In the genomic region with DNA sequence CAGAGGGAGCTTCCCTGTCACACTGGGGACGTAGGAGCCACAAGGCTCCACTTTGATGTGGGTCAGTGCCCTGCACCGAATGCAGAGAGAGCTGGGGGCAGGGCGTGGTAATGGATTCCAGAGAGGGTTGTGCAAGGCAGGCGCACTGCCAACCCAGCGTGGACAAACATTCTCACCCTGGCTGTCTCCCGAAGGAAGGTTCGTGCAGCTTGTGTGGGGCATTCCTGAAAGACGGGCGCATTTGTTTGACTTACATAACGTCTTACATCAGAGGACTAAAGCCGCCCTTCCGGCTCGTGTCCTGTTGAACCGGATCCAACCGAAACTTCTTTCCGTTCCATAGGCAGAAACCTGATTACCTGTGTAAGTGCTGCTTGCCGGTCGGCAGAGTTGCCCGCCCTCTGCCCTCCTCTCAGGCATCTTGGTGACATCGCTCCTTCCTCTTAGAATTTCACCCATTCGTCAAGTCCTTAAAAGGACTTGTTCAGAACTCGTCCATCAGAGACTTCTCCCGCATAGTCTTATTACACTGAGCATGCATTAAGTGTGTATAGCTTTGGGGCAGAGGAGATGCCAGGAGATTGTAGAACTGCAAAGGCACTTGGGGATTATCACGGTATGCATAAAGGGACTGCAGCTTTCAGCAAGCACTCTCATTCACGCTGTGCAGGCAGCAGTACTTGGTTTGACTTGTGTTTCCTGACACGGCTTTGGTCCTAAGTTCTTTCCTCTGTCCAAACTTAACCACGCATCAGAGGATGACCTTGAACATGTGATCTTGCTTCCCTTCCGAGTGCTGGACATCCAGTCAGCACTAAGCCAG, we compare ENCODE assay signal across 8 mouse cellular contexts. TPM values are rescaled to one million over a fixed set of nuclear protein-coding genes. Genes with fewer than 3 reads are reported as not detected.
DNase-seq lines count a peak whose midpoint lies in the region; ATAC-seq and TF ChIP-seq lines count a peak whose summit lies in the region.

No protein-coding gene starts in this region.

- 31% methylated on average over 28 of the region's 28 CpGs for WGBS in spleen, adult 2 months
- 35% methylated on average over 28 of the region's 28 CpGs for WGBS in forebrain, embryonic 13.5 days
- 14% methylated on average over 28 of the region's 28 CpGs for WGBS in heart, embryonic 16.5 days
- 25% methylated on average over 28 of the region's 28 CpGs for WGBS in limb, embryonic 15.5 days
- WGBS in midbrain, embryonic 16.5 days: 28% methylated on average over 28 of the region's 28 CpGs

- H3K9ac ChIP-seq in forebrain, embryonic 13.5 days: peak overlapping the region; percentile 43
- peak overlapping the region; percentile 55 for H3K9ac ChIP-seq in heart, embryonic 16.5 days (ENCODE audit: low read length)
- no peak overlapping the region for H3K9ac ChIP-seq in limb, embryonic 15.5 days
- H3K9ac ChIP-seq in midbrain, embryonic 16.5 days (ENCODE audit: low read depth, low read length): peak overlapping the region; percentile 58

- H3K27me3 ChIP-seq in spleen, adult 2 months (ENCODE audit: control insufficient read depth, insufficient read depth, low read length): no peaks in the 10 kb centered on the region
- H3K27me3 ChIP-seq in forebrain, embryonic 13.5 days: 0 out of 2 replicates have a peak, but pooled peaks cover 7% of the 10 kb centered on the region
- H3K27me3 ChIP-seq in heart, embryonic 16.5 days (ENCODE audit: control insufficient read depth, insufficient read depth, low read length): peaks cover 3% of the 10 kb centered on the region; the same call in 1 of the 2 replicates
- H3K27me3 ChIP-seq in limb, embryonic 15.5 days: no peaks in the 10 kb centered on the region
- H3K27me3 ChIP-seq in midbrain, embryonic 16.5 days (ENCODE audit: control insufficient read depth, insufficient read depth, low read depth, low read length): no peaks in the 10 kb centered on the region; the same call in none of the 2 replicates

- H3K4me2 ChIP-seq in forebrain, embryonic 13.5 days: peak overlapping the region; percentile 57
- H3K4me2 ChIP-seq in heart, embryonic 16.5 days (ENCODE audit: low read depth, low read length): peak overlapping the region; percentile 65
- peak overlapping the region; percentile 56 for H3K4me2 ChIP-seq in limb, embryonic 15.5 days
- peak overlapping the region; percentile 69 for H3K4me2 ChIP-seq in midbrain, embryonic 16.5 days (ENCODE audit: low read length)

- ATAC-seq in forebrain, embryonic 13.5 days: peak; percentile 41; the same call in 1 of the 2 replicates
- 0 out of 2 replicates have a peak, but pooled peaks have one; percentile 32 for ATAC-seq in heart, embryonic 16.5 days (replicated peaks; ENCODE audit: extremely low read depth, insufficient read depth, low FRiP score)
- ATAC-seq in limb, embryonic 15.5 days (ENCODE audit: insufficient number of reproducible peaks, low FRiP score, low TSS enrichment, low read depth): no peak; the same call in 1 of the 2 replicates
- ATAC-seq in midbrain, embryonic 16.5 days: peak; percentile 66

- no peaks in the 10 kb centered on the region for H3K36me3 ChIP-seq in spleen, adult 2 months (ENCODE audit: control insufficient read depth, insufficient read depth, low read length)
- no peaks in the 10 kb centered on the region for H3K36me3 ChIP-seq in forebrain, embryonic 13.5 days (ENCODE audit: poor library complexity, severe bottlenecking)
- H3K36me3 ChIP-seq in heart, embryonic 16.5 days (ENCODE audit: control insufficient read depth, insufficient read depth): no peaks in the 10 kb centered on the region
- H3K36me3 ChIP-seq in limb, embryonic 15.5 days: no peaks in the 10 kb centered on the region
- H3K36me3 ChIP-seq in midbrain, embryonic 16.5 days (ENCODE audit: control insufficient read depth, insufficient read depth, low read length): no peaks in the 10 kb centered on the region

- peak in 1 of 2 experiments; percentile 9 for DNase-seq in spleen, adult 2 months (ENCODE audit: low read depth in 1 of 2, low spot score in 2 of 2)
- DNase-seq in spleen, postnatal 14 days (ENCODE audit: low spot score in 2 of 2): no peak
- peak; percentile 70 for DNase-seq in kidney, postnatal 10 days
- peak; percentile 38 for DNase-seq in telencephalon, adult 2 months (ENCODE audit: low read depth, low spot score)

- no peak for TF ChIP-seq POLR2A in spleen, adult 2 months (IDR thresholded peaks at IDR 0.05; ENCODE audit: low read depth, low read length)

- no peak for TF ChIP-seq CTCF in spleen, adult 2 months (IDR thresholded peaks at IDR 0.05; ENCODE audit: extremely low read depth, insufficient read depth, insufficient read length, insufficient replicate concordance)

- no peak overlapping the region for H3K27ac ChIP-seq in spleen, adult 2 months (ENCODE audit: insufficient read depth, low read length)
- H3K27ac ChIP-seq in forebrain, embryonic 13.5 days: no peak overlapping the region
- no peak overlapping the region for H3K27ac ChIP-seq in heart, embryonic 16.5 days (ENCODE audit: low read length)
- H3K27ac ChIP-seq in limb, embryonic 15.5 days: peak overlapping the region; percentile 48; the same call in 1 of the 2 replicates
- H3K27ac ChIP-seq in midbrain, embryonic 16.5 days (ENCODE audit: low read length): no peak overlapping the region

- peak overlapping the region; percentile 48 for H3K4me3 ChIP-seq in spleen, adult 2 months (ENCODE audit: extremely low read depth, insufficient read depth, insufficient read length)
- peak overlapping the region; percentile 29 for H3K4me3 ChIP-seq in forebrain, embryonic 13.5 days
- peak overlapping the region; percentile 52 for H3K4me3 ChIP-seq in heart, embryonic 16.5 days (ENCODE audit: low read length)
- peak overlapping the region; percentile 36 for H3K4me3 ChIP-seq in limb, embryonic 15.5 days
- peak overlapping the region; percentile 36 for H3K4me3 ChIP-seq in midbrain, embryonic 16.5 days (ENCODE audit: low read depth, low read length)

- H3K9me3 ChIP-seq in forebrain, embryonic 13.5 days (replicated peaks): no peaks in the 10 kb centered on the region
- no peaks in the 10 kb centered on the region for H3K9me3 ChIP-seq in heart, embryonic 16.5 days (replicated peaks; ENCODE audit: control insufficient read depth, low read length)
- no peaks in the 10 kb centered on the region for H3K9me3 ChIP-seq in limb, embryonic 15.5 days
- no peaks in the 10 kb centered on the region for H3K9me3 ChIP-seq in midbrain, embryonic 16.5 days (replicated peaks; ENCODE audit: control insufficient read depth, low read length, poor library complexity, severe bottlenecking)

- no peaks in the 10 kb centered on the region; the same call in 1 of the 2 replicates for H3K4me1 ChIP-seq in spleen, adult 2 months (ENCODE audit: control insufficient read depth, insufficient read depth, insufficient read length)
- peaks cover 8% of the 10 kb centered on the region for H3K4me1 ChIP-seq in forebrain, embryonic 13.5 days
- H3K4me1 ChIP-seq in heart, embryonic 16.5 days (ENCODE audit: control insufficient read depth, insufficient read depth, low read length): peaks cover 10% of the 10 kb centered on the region
- H3K4me1 ChIP-seq in limb, embryonic 15.5 days: peaks cover 9% of the 10 kb centered on the region; the same call in 1 of the 2 replicates
- H3K4me1 ChIP-seq in midbrain, embryonic 16.5 days (ENCODE audit: control insufficient read depth, insufficient read depth, low read length): no peaks in the 10 kb centered on the region

RNA-seq across cellular contexts. Expression of a gene that starts 36.9 kb away (rescaled TPM):
- polyA plus RNA-seq in spleen, adult 2 months (2012; rRNA removed): 0.62 and 0.70 TPM in 2 replicates
- polyA plus RNA-seq in forebrain, embryonic 13.5 days (2015; fragmentation: Nextera tagmentation; extraction: Ambion mirVana): 5.2 and 5.3 TPM in 2 replicates
- polyA plus RNA-seq in heart, embryonic 16.5 days (2015; fragmentation: Nextera tagmentation; extraction: Ambion mirVana): 3.1 and 4.0 TPM in 2 replicates
- 4.8 and 5.4 TPM in 2 replicates for polyA plus RNA-seq in limb, embryonic 15.5 days (2015; fragmentation: Nextera tagmentation; extraction: Ambion mirVana)
- polyA plus RNA-seq in midbrain, embryonic 16.5 days (2015; fragmentation: Nextera tagmentation; extraction: Ambion mirVana): 16.1 and 16.2 TPM in 2 replicates

RNA-seq across cellular contexts. Expression of a gene that starts 47.6 kb away (rescaled TPM):
- 6.1 and 9.5 TPM in 2 replicates for polyA plus RNA-seq in spleen, adult 2 months (2012; rRNA removed)
- polyA plus RNA-seq in forebrain, embryonic 13.5 days (2015; fragmentation: Nextera tagmentation; extraction: Ambion mirVana): 6.1 and 9.8 TPM in 2 replicates
- polyA plus RNA-seq in heart, embryonic 16.5 days (2015; fragmentation: Nextera tagmentation; extraction: Ambion mirVana): 6.9 and 8.2 TPM in 2 replicates
- 20.0 and 21.9 TPM in 2 replicates for polyA plus RNA-seq in limb, embryonic 15.5 days (2015; fragmentation: Nextera tagmentation; extraction: Ambion mirVana)
- polyA plus RNA-seq in midbrain, embryonic 16.5 days (2015; fragmentation: Nextera tagmentation; extraction: Ambion mirVana): 6.5 and 8.8 TPM in 2 replicates

Comparison
In these comparisons a context has a peak if more than half of its experiments do, and no peak if none do; other contexts are left out.
1. DNase-seq: peak in kidney, postnatal 10 days (single experiment) and telencephalon, adult 2 months (single experiment); none in spleen, postnatal 14 days (0 of 2).
2. Peak in every context shown above with its lines, with median percentiles within 50 percentile points of each other: H3K4me3 ChIP-seq and H3K4me2 ChIP-seq.